Comparison of ENCODE assay signal across 21 mouse cellular contexts in genomic region chrX:59585508-59586186, GRCm38 (mm10). TPM values are rescaled to one million over a fixed set of nuclear protein-coding genes. Genes with fewer than 3 reads are reported as not detected.
A peak's percentile ranks its signal among the peaks of the same experiment; 100 is the strongest.
DNase-seq lines count a peak whose midpoint lies in the region; ATAC-seq lines count a peak whose summit lies in the region.
"Had no signal": no experiment of that assay in that cellular context is flagged by ENCODE, and none has a peak within 500 bp of the region (broad histone marks: within the 10 kb centered on the region; RNA-seq: fewer than 3 reads in every experiment).

No protein-coding gene starts in this region.

- 66% methylated on average over 11 of the region's 11 CpGs for WGBS in heart, embryonic 12.5 days
- WGBS in limb, embryonic 13.5 days, result 59% methylated on average over 11 of the region's 11 CpGs
- 80% methylated on average over 11 of the region's 11 CpGs for WGBS in limb, embryonic 10.5 days

- no peaks in the 10 kb centered on the region for H3K36me3 ChIP-seq in heart, embryonic 12.5 days
- no peaks in the 10 kb centered on the region for H3K36me3 ChIP-seq in limb, embryonic 13.5 days
- no peaks in the 10 kb centered on the region for H3K36me3 ChIP-seq in limb, embryonic 10.5 days
- H3K36me3 ChIP-seq: liver, embryonic 13.5 days; lung, embryonic 15.5 days; midbrain, embryonic 12.5 days; neural tube, embryonic 15.5 days had no signal

- H3K4me3 ChIP-seq in heart, embryonic 12.5 days, result peak overlapping the region; percentile 13; the same call in 1 of the 2 replicates
- H3K4me3 ChIP-seq in limb, embryonic 13.5 days, result no peak overlapping the region
- H3K4me3 ChIP-seq in limb, embryonic 10.5 days, result no peak overlapping the region
- H3K4me3 ChIP-seq: liver, embryonic 13.5 days; lung, embryonic 15.5 days; midbrain, embryonic 12.5 days; neural tube, embryonic 15.5 days had no signal

- no peaks in the 10 kb centered on the region for H3K27me3 ChIP-seq in heart, embryonic 12.5 days (replicated peaks)
- no peaks in the 10 kb centered on the region for H3K27me3 ChIP-seq in limb, embryonic 13.5 days
- H3K27me3 ChIP-seq in limb, embryonic 10.5 days (ENCODE audit: low read depth, poor library complexity, severe bottlenecking), result peaks cover 11% of the 10 kb centered on the region; the same call in 1 of the 2 replicates
- H3K27me3 ChIP-seq: CH12.LX; liver, embryonic 13.5 days; lung, embryonic 15.5 days; midbrain, embryonic 12.5 days; neural tube, embryonic 15.5 days had no signal

- no peak for DNase-seq in heart, adult 9 months (ENCODE audit: low spot score in 2 of 2)
- DNase-seq in limb, embryonic 10.5 days (ENCODE audit: low spot score), result no peak
- peak; percentile 23 for DNase-seq in T-cell, adult 2 months (ENCODE audit: low spot score)
- no peak for DNase-seq in right cerebral cortex, postnatal 4 days
- no peak for DNase-seq in right cerebral cortex, postnatal 14 days
- DNase-seq: adrenal gland, adult 8-10 months; cerebellum, adult 11 months; cerebellum, postnatal 25 days; gastrocnemius, postnatal 36 days; kidney, adult 9 months; layer of hippocampus, postnatal 36 days; liver, embryonic 13.5 days; thymus, postnatal 25 days had no signal

- ATAC-seq in heart, embryonic 12.5 days (ENCODE audit: insufficient number of reproducible peaks, low FRiP score), result no peak
- peak; percentile 57; the same call in 1 of the 2 replicates for ATAC-seq in limb, embryonic 13.5 days (ENCODE audit: low FRiP score, low read depth)
- ATAC-seq in neutrophil, adult 5-6 weeks (ENCODE audit: extremely low read depth, insufficient number of reproducible peaks, low FRiP score, poor library complexity, severe bottlenecking), result 0 out of 2 replicates have a peak, but pooled peaks have one; percentile 19

- no peaks in the 10 kb centered on the region for H3K4me1 ChIP-seq in heart, embryonic 12.5 days (replicated peaks)
- H3K4me1 ChIP-seq in limb, embryonic 13.5 days, result 0 out of 2 replicates have a peak, but pooled peaks cover 3% of the 10 kb centered on the region
- no peaks in the 10 kb centered on the region for H3K4me1 ChIP-seq in limb, embryonic 10.5 days
- H3K4me1 ChIP-seq: liver, embryonic 13.5 days; lung, embryonic 15.5 days; midbrain, embryonic 12.5 days; neural tube, embryonic 15.5 days had no signal

- H3K27ac ChIP-seq in heart, embryonic 12.5 days (ENCODE audit: poor library complexity, severe bottlenecking), result no peak overlapping the region
- H3K27ac ChIP-seq in limb, embryonic 13.5 days, result no peak overlapping the region
- H3K27ac ChIP-seq in limb, embryonic 10.5 days, result no peak overlapping the region
- H3K27ac ChIP-seq: liver, embryonic 13.5 days; lung, embryonic 15.5 days; macrophage; midbrain, embryonic 12.5 days; neural tube, embryonic 15.5 days had no signal

- H3K4me2 ChIP-seq in heart, embryonic 12.5 days, result peak overlapping the region; percentile 44
- H3K4me2 ChIP-seq in limb, embryonic 13.5 days (replicated peaks), result 0 out of 2 replicates have a peak overlapping the region, but pooled peaks have one; percentile 16
- H3K4me2 ChIP-seq: liver, embryonic 13.5 days; lung, embryonic 15.5 days; midbrain, embryonic 12.5 days; neural tube, embryonic 15.5 days had no signal

- H3K9me3 ChIP-seq in heart, embryonic 12.5 days (replicated peaks), result no peaks in the 10 kb centered on the region
- no peaks in the 10 kb centered on the region for H3K9me3 ChIP-seq in limb, embryonic 13.5 days
- no peaks in the 10 kb centered on the region for H3K9me3 ChIP-seq in limb, embryonic 10.5 days (replicated peaks)
- H3K9me3 ChIP-seq: liver, embryonic 13.5 days; lung, embryonic 15.5 days; midbrain, embryonic 12.5 days; neural tube, embryonic 15.5 days had no signal

- no peak overlapping the region for H3K9ac ChIP-seq in heart, embryonic 12.5 days
- no peak overlapping the region for H3K9ac ChIP-seq in limb, embryonic 13.5 days
- H3K9ac ChIP-seq: liver, embryonic 13.5 days; lung, embryonic 15.5 days; midbrain, embryonic 12.5 days; neural tube, embryonic 15.5 days had no signal

RNA-seq across cellular contexts. Expression of gene Fgf13, which starts 17.8 kb away (rescaled TPM):
- 66.3 and 70.2 TPM in 2 replicates for polyA plus RNA-seq in heart, embryonic 12.5 days (2016; fragmentation: Nextera tagmentation; extraction: Ambion mirVana)
- 18.8 and 19.9 TPM in 2 replicates for polyA plus RNA-seq in limb, embryonic 13.5 days (2015; fragmentation: Nextera tagmentation; extraction: Ambion mirVana)
- polyA plus RNA-seq in limb, embryonic 10.5 days (2016; fragmentation: Nextera tagmentation; extraction: Ambion mirVana), result 4.5 and 9.1 TPM in 2 replicates
- 3.8 and 8.0 TPM in 2 replicates for total RNA-seq in neutrophil, adult 5-6 weeks (2017)
- total RNA-seq: CH12.LX had no signal
